Mouse (Mus musculus) heart, adult 2 months (tissue): Measurements from ENCODE around the gene Aicda.

Experiments
- CTCF ChIP-seq: fragments of 200-600 bp; IDR thresholded peaks from 2 replicates; pipeline ENCODE4 v1.8.1; 2022; ENCODE audit warnings: antibody characterized with exemption, mild to moderate bottlenecking, moderate library complexity
- POLR2A ChIP-seq: fragments of 200-500 bp; IDR thresholded peaks from 2 replicates; pipeline ENCODE4 v1.6.1; 2011; ENCODE audit warnings: mild to moderate bottlenecking, low read depth, low read length, control low read depth; ENCODE audit not compliant: insufficient read depth

DNA sequence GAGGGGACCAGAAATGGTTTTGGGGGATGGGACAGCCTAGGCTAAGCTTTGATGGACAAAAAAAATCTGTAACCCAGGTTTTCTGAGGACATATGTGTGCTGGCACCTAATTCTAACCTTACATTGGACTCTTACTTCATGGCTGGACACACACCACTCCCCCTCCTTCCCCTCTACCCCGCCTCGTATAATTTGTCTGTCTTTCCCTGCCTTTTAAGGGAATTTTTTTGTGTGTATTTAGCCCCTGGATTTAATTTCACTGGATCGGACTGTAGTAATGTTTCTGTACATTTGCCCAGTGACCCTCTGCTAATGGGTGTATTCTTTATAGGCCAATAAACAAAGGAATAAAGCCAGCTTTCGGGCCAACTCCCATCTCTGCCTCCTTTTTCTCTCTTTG lies 48.6 kb upstream of the Aicda start:
- TF ChIP-seq CTCF (no peak), POLR2A (no peak)
